Mouse (Mus musculus) ES-Bruce4 (cell line): ENCODE data around the gene Tekt2. TPM values are rescaled to one million over a fixed set of nuclear protein-coding genes. Genes with fewer than 3 reads are reported as not detected.

Experiments
- H3K27ac ChIP-seq: 2 replicates; pipeline ENCODE4 v1.5.1; 2012; ENCODE audit warnings: low read length, inconsistent platforms; ENCODE audit not compliant: insufficient read depth
- H3K27me3 ChIP-seq: 2 replicates; pipeline ENCODE4 v1.6.1; 2012; ENCODE audit warnings: mild to moderate bottlenecking, low read length, inconsistent platforms; ENCODE audit not compliant: control insufficient read depth, poor library complexity, insufficient read depth, severe bottlenecking
- H3K36me3 ChIP-seq: 2 replicates; pipeline ENCODE4 v1.6.1; 2012; ENCODE audit warnings: inconsistent platforms, mild to moderate bottlenecking, low read length, moderate library complexity; ENCODE audit not compliant: control insufficient read depth, poor library complexity, insufficient read depth, severe bottlenecking
- H3K4me1 ChIP-seq: one replicate; pipeline ENCODE4 v1.8.1; 2011; ENCODE audit warnings: low read length; ENCODE audit not compliant: control insufficient read depth, insufficient read depth
- H3K4me3 ChIP-seq: 2 replicates; pipeline ENCODE4 v1.5.1; 2011; ENCODE audit warnings: low read depth, mild to moderate bottlenecking, low read length
- H3K9ac ChIP-seq: 2 replicates; pipeline ENCODE4 v1.6.1; 2012; ENCODE audit warnings: low read depth, mild to moderate bottlenecking, inconsistent platforms; ENCODE audit not compliant: poor library complexity, severe bottlenecking
- H3K9me3 ChIP-seq: replicated peaks from 2 replicates; pipeline ENCODE4 v1.6.1; 2012; ENCODE audit warnings: mild to moderate bottlenecking, low read length, inconsistent platforms; ENCODE audit not compliant: control insufficient read depth, poor library complexity, insufficient read depth, severe bottlenecking
- CTCF ChIP-seq: IDR thresholded peaks from one replicate; pipeline ENCODE4 v1.8.1; 2011; ENCODE audit warnings: low read depth, low read length
- EP300 ChIP-seq: IDR thresholded peaks from 2 replicates; pipeline ENCODE4 v1.6.1; 2011; ENCODE audit warnings: low read depth, low read length; ENCODE audit not compliant: insufficient read depth
- POLR2A ChIP-seq: IDR thresholded peaks from one replicate; pipeline ENCODE4 v1.8.1; 2011; ENCODE audit warnings: low read length; ENCODE audit not compliant: insufficient read depth
- polyA plus RNA-seq: library from polyadenylated mRNA; stranded (reverse); fragments of >200 nt; gene quantifications from 2 replicates; pipeline ENCODE4 v1.2.4, GENCODE M21; 2011; ENCODE audit warnings: low read depth; ENCODE audit not compliant: missing spikeins, insufficient read depth, insufficient read length

Gene Tekt2
- polyA plus RNA-seq, result 4.8 and 5.9 TPM in 2 replicates

- Histone ChIP-seq H3K27ac (no peak within 1 kb of the TSS), H3K4me3 (peak within 1 kb of the TSS; percentile 29), H3K27me3 (no peaks in the 10 kb centered on the region), H3K9me3 (no peaks in the 10 kb centered on the region), H3K36me3 (no peaks in the 10 kb centered on the region), H3K4me1 (peaks cover 5% of the 10 kb centered on the region), H3K9ac (0 out of 2 replicates have a peak within 1 kb of the TSS, but pooled peaks have one; percentile 1)
- TF ChIP-seq EP300 (no peak), CTCF (no peak), POLR2A (no peak)
Measured at GRCm38 (mm10) chr4:126325281-126325861, at the start of gene Tekt2. TSS of gene Tekt2 (minus strand) at chr4:126325688.

- no peaks in the 10 kb centered on the region for H3K4me1 ChIP-seq
- no peak overlapping the region for H3K27ac ChIP-seq
- TF ChIP-seq EP300, result no peak
- TF ChIP-seq POLR2A, result no peak
- no peak for TF ChIP-seq CTCF
- no peak overlapping the region for H3K4me3 ChIP-seq
- H3K9ac ChIP-seq, result no peak overlapping the region
- H3K27me3 ChIP-seq, result no peaks in the 10 kb centered on the region
- H3K9me3 ChIP-seq, result no peaks in the 10 kb centered on the region
- 0 out of 2 replicates have a peak, but pooled peaks cover 2% of the 10 kb centered on the region for H3K36me3 ChIP-seq
Measured at GRCm38 (mm10) chr4:126371497-126371896, 46.0 kb upstream of the Tekt2 start.

- Histone ChIP-seq H3K27ac (no peak overlapping the region), H3K36me3 (peaks cover 7% of the 10 kb centered on the region), H3K27me3 (no peaks in the 10 kb centered on the region), H3K9ac (no peak overlapping the region), H3K4me3 (no peak overlapping the region), H3K9me3 (peaks cover 14% of the 10 kb centered on the region), H3K4me1 (no peaks in the 10 kb centered on the region)
- no peak for TF ChIP-seq CTCF
- no peak for TF ChIP-seq EP300
- TF ChIP-seq POLR2A, result no peak
Measured at GRCm38 (mm10) chr4:126360069-126360468, 34.6 kb upstream of the Tekt2 start.

GRCm38 (mm10) chr4:126343451-126343850 lies 18.0 kb upstream of the Tekt2 start:
- Histone ChIP-seq H3K27ac (no peak overlapping the region), H3K4me1 (peaks cover 2% of the 10 kb centered on the region), H3K36me3 (peaks cover 4% of the 10 kb centered on the region; the same call in 1 of the 2 replicates), H3K9me3 (no peaks in the 10 kb centered on the region), H3K9ac (no peak overlapping the region), H3K4me3 (no peak overlapping the region), H3K27me3 (no peaks in the 10 kb centered on the region)
- no peak for TF ChIP-seq POLR2A
- no peak for TF ChIP-seq EP300
- TF ChIP-seq CTCF, result no peak

- TF ChIP-seq EP300, result no peak
- no peak for TF ChIP-seq POLR2A
- no peak for TF ChIP-seq CTCF
- peaks cover 3% of the 10 kb centered on the region for H3K4me1 ChIP-seq
Measured at GRCm38 (mm10) chr4:126339461-126339860, 14.0 kb upstream of the Tekt2 start.

GRCm38 (mm10) chr4:126332358-126332757 lies 6.9 kb upstream of the Tekt2 start:
- peaks cover 1% of the 10 kb centered on the region for H3K4me1 ChIP-seq
- H3K27ac ChIP-seq, result no peak overlapping the region
- H3K4me3 ChIP-seq, result no peak overlapping the region
- TF ChIP-seq POLR2A (no peak), CTCF (peak; percentile 83)
- no peaks in the 10 kb centered on the region for H3K27me3 ChIP-seq
- no peaks in the 10 kb centered on the region for H3K36me3 ChIP-seq
- H3K9ac ChIP-seq, result no peak overlapping the region
- no peaks in the 10 kb centered on the region for H3K9me3 ChIP-seq

More at GRCm38 (mm10) chr4:126339461-126339860, 14.0 kb upstream of the Tekt2 start:
- H3K9ac ChIP-seq, result no peak overlapping the region
- no peaks in the 10 kb centered on the region; the same call in 1 of the 2 replicates for H3K36me3 ChIP-seq
- H3K4me3 ChIP-seq, result no peak overlapping the region
- H3K27me3 ChIP-seq, result no peaks in the 10 kb centered on the region
- H3K9me3 ChIP-seq, result no peaks in the 10 kb centered on the region
- H3K27ac ChIP-seq, result peak overlapping the region; percentile 92
